Mouse (Mus musculus) cortical plate, adult 2 months (tissue): ENCODE results near the gene Ifi27.

Experiments
- CTCF ChIP-seq: fragments of 200-500 bp; IDR thresholded peaks from 2 replicates; pipeline ENCODE4 v1.5.1; 2011; ENCODE audit warnings: mild to moderate bottlenecking, control low read depth, low read length; ENCODE audit not compliant: insufficient read depth; ENCODE audit errors: extremely low read depth
- POLR2A ChIP-seq: fragments of 200-500 bp; IDR thresholded peaks from 2 replicates; pipeline ENCODE4 v1.6.1; 2011; ENCODE audit warnings: mild to moderate bottlenecking, low read length, control low read depth; ENCODE audit not compliant: insufficient read depth; ENCODE audit errors: extremely low read depth

- TF ChIP-seq POLR2A (no peak), CTCF (no peak)
These were observed 29.9 kb upstream of the Ifi27 start for GRCm38 (mm10) chr12:103404131-103404530.
